Mouse (Mus musculus) embryonic facial prominence, embryonic 10.5 days (tissue): ENCODE results near the gene Fxyd4. TPM values are rescaled to one million over a fixed set of nuclear protein-coding genes. Genes with fewer than 3 reads are reported as not detected.

Experiments
- DNase-seq: peaks from one replicate; pipeline ENCODE4 v3.0.0-alpha.2; 2017; ENCODE audit warnings: low spot score
- H3K27ac ChIP-seq: fragments of 300-500 bp; sonication (generic); replicated peaks from 2 replicates; pipeline ENCODE4 v1.5.1; 2016; ENCODE audit warnings: mild to moderate bottlenecking
- H3K27me3 ChIP-seq: fragments of 300-500 bp; sonication (generic); replicated peaks from 2 replicates; pipeline ENCODE4 v1.6.1; 2016; ENCODE audit warnings: low read depth, mild to moderate bottlenecking; ENCODE audit not compliant: poor library complexity, severe bottlenecking
- H3K36me3 ChIP-seq: fragments of 300-500 bp; sonication (generic); replicated peaks from 2 replicates; pipeline ENCODE4 v1.6.1; 2016; ENCODE audit warnings: mild to moderate bottlenecking, moderate library complexity
- H3K4me1 ChIP-seq: fragments of 300-500 bp; sonication (generic); 2 replicates; pipeline ENCODE4 v1.6.1; 2016
- H3K4me3 ChIP-seq: fragments of 300-500 bp; sonication (generic); 2 replicates; pipeline ENCODE4 v1.5.1; 2016; ENCODE audit warnings: mild to moderate bottlenecking, moderate library complexity
- H3K9me3 ChIP-seq: fragments of 300-500 bp; sonication (generic); 2 replicates; pipeline ENCODE4 v1.6.1; 2016; ENCODE audit warnings: mild to moderate bottlenecking
- WGBS: fragments of 180-500 bp; shearing (Covaris S2); methylation state at CpG from one replicate; pipeline ENCODE4 v1.1.7; 2016; 5-methylcytosine and 5-hydroxymethylcytosine counted together
- polyA plus RNA-seq: library from polyadenylated mRNA; unstranded; fragments of >200 nt; fragmentation: Nextera tagmentation; extraction: Ambion mirVana; gene quantifications from 2 replicates; pipeline ENCODE4 v1.2.1, GENCODE M21; 2016

Gene Fxyd4
- polyA plus RNA-seq, 1 experiment from 2014 or later, result 2.5 TPM

DNA sequence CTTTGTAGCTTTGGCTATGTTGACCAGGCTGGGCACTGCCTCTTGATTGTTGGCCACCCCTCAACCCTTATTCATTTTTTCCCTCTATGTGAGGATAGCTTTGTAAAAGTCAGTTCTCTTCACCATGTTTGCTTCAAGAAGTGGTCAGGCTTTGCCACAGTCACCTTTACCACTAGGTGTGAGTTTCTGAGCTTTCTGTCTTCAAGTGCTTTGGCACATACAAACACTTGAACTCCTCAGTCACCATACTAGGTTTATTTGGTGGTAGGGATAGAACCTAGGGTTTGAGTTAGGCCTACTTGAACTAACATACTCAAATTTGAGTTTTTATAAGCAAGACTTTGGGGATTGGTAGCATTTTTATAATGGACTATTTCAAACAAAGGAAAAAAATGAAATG, 23.0 kb downstream of the Fxyd4 start:
- H3K27me3 ChIP-seq, result no peaks in the 10 kb centered on the region
- no peak for DNase-seq
- peaks cover 14% of the 10 kb centered on the region for H3K36me3 ChIP-seq
- no peak overlapping the region for H3K4me3 ChIP-seq
- H3K27ac ChIP-seq, result no peak overlapping the region
- peaks cover 42% of the 10 kb centered on the region for H3K4me1 ChIP-seq
- no peaks in the 10 kb centered on the region for H3K9me3 ChIP-seq

DNA sequence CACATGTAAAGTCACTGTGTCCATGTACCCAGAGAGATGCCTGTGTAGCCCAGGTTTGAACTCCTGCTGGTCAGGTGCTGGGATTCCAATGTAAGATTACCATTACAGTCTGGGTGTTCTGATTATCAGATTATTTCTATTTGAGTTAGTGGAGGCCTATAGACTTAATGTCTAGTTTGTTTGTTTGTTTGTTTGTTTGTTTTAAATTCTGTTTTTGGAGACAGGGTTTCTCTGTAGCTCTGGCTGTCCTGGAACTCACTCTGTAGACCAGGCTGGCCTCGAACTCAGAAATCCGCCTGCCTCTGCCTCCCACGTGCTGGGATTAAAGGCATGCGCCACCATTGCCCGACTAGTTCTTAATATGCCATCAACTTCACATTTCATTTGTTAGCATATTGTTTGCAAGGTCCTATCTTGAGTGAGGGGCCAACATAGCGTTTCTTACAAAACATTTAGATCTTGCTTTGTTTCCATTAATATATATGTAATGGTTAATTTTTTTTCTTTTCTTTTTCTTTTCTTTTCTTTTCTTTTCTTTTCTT, 27.3 kb downstream of the Fxyd4 start:
- Histone ChIP-seq H3K4me1 (peaks cover 30% of the 10 kb centered on the region), H3K36me3 (no peaks in the 10 kb centered on the region), H3K27me3 (no peaks in the 10 kb centered on the region), H3K4me3 (peak overlapping the region; percentile 100), H3K9me3 (no peaks in the 10 kb centered on the region), H3K27ac (no peak overlapping the region)
- DNase-seq, result no peak
- WGBS, result 84% methylated on average over 6 of the region's 6 CpGs

DNA sequence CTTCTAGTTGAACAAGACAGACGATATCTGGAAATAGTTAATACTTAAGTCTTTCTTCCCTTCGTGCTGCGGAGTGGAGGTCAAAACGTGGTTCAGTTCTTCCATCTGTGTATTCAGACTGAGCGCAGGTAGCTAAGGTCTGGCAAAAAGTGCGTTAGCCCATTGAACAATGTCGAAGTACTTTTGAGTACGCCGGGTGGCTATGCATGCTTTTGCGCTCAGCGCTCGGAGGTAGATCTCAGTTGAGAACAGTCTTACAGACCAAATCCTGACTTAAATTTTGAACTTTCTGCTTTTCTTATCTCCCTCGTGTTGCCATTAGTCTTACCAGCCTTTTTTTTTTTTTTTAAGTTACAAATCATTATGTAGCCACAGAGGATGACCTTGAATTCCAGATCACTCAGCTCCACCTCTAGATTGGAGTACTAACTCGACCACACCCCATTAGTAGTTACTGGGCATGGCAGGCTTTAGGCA, 29.0 kb downstream of the Fxyd4 start:
- peak overlapping the region; percentile 100 for H3K4me3 ChIP-seq
- H3K27ac ChIP-seq, result peak overlapping the region; percentile 98
- peaks cover 26% of the 10 kb centered on the region for H3K4me1 ChIP-seq
- 2% methylated on average over 14 of the region's 14 CpGs for WGBS
- H3K36me3 ChIP-seq, result no peaks in the 10 kb centered on the region
- H3K27me3 ChIP-seq, result no peaks in the 10 kb centered on the region
- no peaks in the 10 kb centered on the region for H3K9me3 ChIP-seq
- DNase-seq, result peak; percentile 25

DNA sequence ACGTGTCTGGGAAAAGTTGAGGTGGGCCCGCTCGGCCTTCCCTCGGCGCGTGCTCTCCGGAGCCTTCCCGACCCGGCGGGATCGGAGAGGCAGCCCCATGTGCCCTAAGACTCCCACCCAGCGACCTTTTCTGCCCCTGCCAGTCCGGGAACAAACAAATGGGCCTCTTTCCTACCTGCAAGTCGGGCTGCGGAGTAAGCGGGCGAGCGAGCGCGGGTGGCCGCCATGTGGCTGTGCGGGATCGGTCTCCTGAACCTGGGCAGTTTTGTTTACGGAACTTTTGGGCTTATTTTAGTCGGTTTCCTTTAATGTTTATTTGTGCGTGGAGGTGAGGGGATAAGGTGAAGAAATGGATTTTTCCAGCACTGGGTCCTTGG, 29.5 kb downstream of the Fxyd4 start:
- DNase-seq, result no peak
- peaks cover 24% of the 10 kb centered on the region for H3K4me1 ChIP-seq
- peak overlapping the region; percentile 98 for H3K27ac ChIP-seq
- 0% methylated on average over 26 of the region's 26 CpGs for WGBS
- H3K36me3 ChIP-seq, result no peaks in the 10 kb centered on the region
- H3K9me3 ChIP-seq, result no peaks in the 10 kb centered on the region
- no peaks in the 10 kb centered on the region for H3K27me3 ChIP-seq
- H3K4me3 ChIP-seq, result peak overlapping the region; percentile 100

DNA sequence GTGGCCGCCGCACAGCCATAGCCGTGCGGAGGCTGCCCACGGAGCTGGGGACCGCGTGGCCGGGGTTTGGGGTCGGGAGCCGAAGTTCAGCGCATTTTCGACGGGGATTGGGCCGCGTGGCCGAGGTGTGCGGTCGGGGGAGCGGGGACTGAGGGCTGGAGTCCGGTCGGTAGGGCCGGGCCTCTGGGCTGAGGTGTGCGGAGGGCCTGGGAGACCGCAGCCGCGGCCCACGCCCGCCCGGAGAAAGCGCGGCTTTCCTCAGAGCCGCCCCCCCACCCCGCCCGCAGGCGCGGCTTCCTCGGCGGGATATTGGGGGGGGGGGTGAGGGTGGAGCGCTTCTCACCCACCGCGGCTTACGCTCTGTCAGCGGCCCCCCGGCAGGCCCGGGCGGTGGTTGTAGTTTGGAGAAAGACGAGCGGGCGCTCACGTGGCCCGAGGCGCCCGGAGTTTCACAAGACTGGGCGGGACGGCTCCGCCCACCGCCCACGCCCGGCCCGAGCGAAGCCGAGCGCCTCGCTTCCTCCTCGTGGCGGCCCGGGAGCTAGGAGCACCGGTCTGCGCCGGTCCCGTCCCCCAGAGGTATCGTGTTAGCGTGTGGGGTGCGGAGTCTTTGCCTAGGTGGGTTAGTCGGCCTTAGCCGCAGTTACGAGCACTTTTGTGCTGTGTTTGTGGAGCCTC, 30.1 kb downstream of the Fxyd4 start:
- WGBS, result under 1% methylated on average over 77 of the region's 77 CpGs
- Histone ChIP-seq H3K27me3 (no peaks in the 10 kb centered on the region), H3K9me3 (no peaks in the 10 kb centered on the region)

DNA sequence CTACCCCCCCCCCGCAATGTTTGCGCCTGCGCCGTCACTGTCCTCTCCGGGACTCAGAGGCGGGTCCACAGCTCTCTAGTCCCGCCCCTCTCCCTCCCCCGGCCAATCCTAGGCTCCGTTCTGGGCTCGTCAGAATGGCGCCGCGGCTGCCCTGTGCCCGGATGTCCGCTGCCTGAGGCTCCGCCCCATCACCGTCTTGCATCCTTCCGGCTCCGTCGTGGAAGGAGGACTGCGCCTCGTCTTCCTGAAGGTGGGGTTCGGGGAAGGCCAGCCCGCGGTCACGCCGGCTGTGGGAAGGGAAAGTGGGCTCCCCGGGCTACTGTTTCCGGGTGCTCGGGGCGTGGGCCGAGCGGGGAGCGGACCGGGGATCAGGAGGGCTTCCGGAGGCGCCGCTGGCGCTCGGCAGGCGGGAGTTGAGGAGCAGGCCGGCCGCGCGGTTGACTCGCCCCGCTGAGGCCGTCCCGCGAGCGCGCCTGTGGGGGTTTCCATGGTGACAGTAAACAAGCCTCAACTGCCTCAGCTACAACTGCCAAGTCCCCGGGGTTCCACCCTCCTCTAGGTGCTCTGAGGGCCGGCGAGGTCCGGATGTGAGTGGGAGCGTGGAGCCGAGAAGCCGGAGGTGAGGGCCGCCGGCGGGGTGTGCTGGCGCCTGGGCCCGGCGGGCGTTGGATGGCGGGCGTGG, 30.8 kb downstream of the Fxyd4 start:
- Histone ChIP-seq H3K4me1 (peaks cover 24% of the 10 kb centered on the region), H3K27me3 (no peaks in the 10 kb centered on the region), H3K4me3 (peak overlapping the region; percentile 100), H3K27ac (peak overlapping the region; percentile 98), H3K9me3 (no peaks in the 10 kb centered on the region), H3K36me3 (no peaks in the 10 kb centered on the region)
- peak; percentile 99 for DNase-seq
- WGBS, result under 1% methylated on average over 68 of the region's 68 CpGs

More for the DNA sequence above, 30.1 kb downstream of the Fxyd4 start:
- H3K27ac ChIP-seq, result peak overlapping the region; percentile 98
- peaks cover 24% of the 10 kb centered on the region for H3K4me1 ChIP-seq
- peak overlapping the region; percentile 100 for H3K4me3 ChIP-seq
- no peaks in the 10 kb centered on the region for H3K36me3 ChIP-seq
- peak; percentile 91 for DNase-seq

DNA sequence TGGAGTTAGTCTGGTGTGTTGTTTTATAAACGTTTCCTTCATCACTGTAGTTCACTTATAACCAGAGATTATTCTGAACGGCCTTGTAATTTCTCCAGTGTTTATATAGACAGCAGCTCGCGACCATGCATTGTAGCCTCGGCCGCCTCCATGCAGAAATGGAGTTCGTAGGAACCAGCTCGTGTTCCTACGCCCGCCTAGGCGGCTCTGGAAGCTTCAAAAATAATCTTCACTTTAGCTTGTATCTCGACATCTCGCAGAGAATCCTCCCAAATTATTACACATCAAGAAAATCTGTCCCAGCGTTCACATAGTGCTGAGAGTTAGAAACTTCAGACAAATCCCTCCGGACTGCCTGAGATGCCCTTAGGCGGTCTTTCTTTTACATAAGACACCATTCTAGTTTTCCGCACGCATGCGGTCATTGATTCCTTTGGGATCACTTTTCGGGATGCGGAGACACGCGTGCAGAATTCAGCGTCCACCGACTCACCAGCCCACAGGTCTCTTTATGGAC, 31.4 kb downstream of the Fxyd4 start:
- Histone ChIP-seq H3K4me3 (peak overlapping the region; percentile 100), H3K4me1 (peaks cover 24% of the 10 kb centered on the region), H3K9me3 (no peaks in the 10 kb centered on the region), H3K27ac (peak overlapping the region; percentile 98), H3K27me3 (no peaks in the 10 kb centered on the region), H3K36me3 (no peaks in the 10 kb centered on the region)
- WGBS, result under 1% methylated on average over 25 of the region's 25 CpGs
- no peak for DNase-seq

DNA sequence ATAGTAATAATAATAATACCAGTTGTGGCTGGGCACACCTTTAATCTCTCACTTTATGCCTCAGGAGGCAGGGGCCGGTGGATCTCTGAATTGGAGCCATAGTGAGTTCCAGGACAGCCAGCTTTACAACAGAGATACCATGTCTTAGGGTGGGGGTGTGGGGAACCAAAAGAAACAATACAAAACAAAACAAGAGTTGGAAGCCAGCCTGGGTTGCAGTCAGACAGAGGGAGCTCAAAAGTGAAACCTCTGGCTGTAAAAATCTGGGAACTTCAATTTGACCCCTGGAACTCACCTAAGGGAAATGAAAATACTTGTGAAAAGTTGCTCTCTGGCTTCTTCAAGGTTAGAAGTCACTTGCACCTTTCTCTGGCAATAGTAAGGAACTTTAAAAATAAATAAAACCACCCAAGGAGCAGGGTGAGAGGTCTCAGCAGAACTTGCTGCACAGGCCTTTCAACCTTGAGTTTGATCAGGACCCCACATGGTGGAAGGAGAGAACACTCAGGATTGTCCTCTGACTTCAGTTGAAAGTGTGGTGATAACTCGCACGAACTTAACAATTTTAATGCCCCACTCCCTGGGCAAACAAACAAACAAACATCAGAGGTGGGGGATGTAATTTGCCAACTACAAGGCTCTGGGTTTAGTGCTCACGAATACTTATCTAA, 32.1 kb downstream of the Fxyd4 start:
- WGBS, result 38% methylated on average over 4 of the region's 4 CpGs

DNA sequence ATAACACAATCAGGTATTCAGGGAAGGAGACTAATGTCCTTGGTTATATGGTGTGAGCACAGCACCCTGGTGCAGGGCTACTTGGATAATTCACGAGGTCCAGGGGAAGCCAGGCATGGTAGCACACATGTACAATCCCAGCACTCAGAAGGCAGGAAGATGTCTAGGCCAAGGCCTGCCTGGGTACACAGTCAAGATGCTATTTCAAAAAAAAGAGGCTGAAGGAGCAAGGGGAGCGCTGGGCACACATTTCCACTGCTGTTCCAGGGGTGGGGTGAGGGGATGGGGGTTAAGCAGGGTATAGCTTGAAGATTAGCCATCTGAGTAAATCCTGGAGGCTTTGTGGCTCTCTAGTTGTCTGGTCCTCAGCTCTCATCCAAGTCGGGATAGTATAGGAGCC, 33.7 kb downstream of the Fxyd4 start:
- Histone ChIP-seq H3K4me1 (peaks cover 12% of the 10 kb centered on the region), H3K27ac (no peak overlapping the region), H3K9me3 (no peaks in the 10 kb centered on the region), H3K27me3 (no peaks in the 10 kb centered on the region), H3K4me3 (no peak overlapping the region), H3K36me3 (no peaks in the 10 kb centered on the region)
- DNase-seq, result no peak
- WGBS, result 78% methylated on average over 3 of the region's 3 CpGs

More for the DNA sequence above, 32.1 kb downstream of the Fxyd4 start:
- Histone ChIP-seq H3K4me3 (peak overlapping the region; percentile 100), H3K9me3 (no peaks in the 10 kb centered on the region), H3K27ac (peak overlapping the region; percentile 98), H3K27me3 (no peaks in the 10 kb centered on the region), H3K4me1 (peaks cover 24% of the 10 kb centered on the region), H3K36me3 (no peaks in the 10 kb centered on the region)
- peak; percentile 29 for DNase-seq

DNA sequence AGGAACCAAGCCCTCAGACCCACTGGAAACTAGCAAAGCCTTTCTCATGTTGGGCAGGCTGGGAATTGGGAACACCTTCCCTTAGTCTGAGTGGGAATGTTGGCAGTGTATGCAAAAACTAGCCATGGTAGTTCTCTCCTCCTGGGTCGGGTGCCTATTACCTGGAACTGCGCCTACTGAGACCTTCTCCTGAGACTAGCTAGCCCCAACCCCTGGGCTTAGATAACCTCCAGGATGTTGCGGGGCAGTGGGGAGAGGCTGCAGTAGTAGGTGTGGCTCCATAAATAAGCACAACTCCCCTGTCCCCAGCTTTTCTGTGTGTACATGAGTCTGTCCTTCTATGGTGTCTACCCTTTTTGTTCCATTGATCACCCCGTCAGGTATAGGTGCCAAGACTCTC, 34.9 kb downstream of the Fxyd4 start:
- Histone ChIP-seq H3K36me3 (no peaks in the 10 kb centered on the region), H3K4me3 (no peak overlapping the region), H3K9me3 (no peaks in the 10 kb centered on the region), H3K4me1 (peaks cover 7% of the 10 kb centered on the region), H3K27me3 (no peaks in the 10 kb centered on the region), H3K27ac (no peak overlapping the region)
- DNase-seq, result no peak
- 79% methylated on average over 4 of the region's 4 CpGs for WGBS

DNA sequence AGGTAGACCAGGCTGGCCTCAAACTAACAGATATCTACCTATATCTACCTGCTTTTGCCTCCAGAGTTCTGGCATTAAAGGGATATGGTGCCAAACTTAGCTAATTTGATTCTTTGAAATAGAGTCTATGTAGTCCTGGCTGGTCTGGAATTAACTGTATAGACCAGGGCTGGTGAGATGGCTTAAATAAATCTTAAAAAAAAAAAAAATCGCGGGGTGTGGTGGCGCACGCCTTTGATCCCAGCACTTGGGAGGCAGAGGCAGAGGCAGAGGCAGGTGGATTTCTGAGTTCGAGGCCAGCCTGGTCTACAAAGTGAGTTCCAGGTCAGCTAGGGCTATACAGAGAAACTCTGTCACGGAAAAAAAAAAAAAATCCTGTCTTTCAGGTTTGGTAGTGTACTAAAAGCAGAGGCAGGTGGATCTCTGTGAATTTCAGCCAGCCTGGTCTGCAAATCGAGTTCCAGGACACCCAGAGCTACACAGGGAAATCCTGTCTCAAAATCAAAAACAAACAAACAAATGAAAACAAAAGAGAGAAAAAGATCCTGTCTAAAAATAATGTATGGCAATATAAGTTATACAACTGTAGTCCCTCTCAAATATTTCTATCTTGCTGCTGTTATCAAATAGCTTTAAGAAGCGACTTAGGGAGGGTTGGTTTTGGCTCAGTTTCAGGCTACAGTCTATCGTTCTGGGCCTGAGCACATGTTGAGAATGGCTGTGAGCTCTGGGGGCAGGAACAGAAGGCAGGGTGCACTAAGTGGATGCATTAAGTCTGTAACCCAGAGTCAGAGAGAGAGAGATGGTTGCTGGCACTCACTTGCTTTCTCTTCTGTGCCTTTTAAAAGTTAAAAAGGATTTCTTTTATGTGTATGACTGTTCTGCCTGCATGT, 35.7 kb downstream of the Fxyd4 start:
- no peaks in the 10 kb centered on the region for H3K36me3 ChIP-seq
- H3K27ac ChIP-seq, result no peak overlapping the region
- no peak for DNase-seq
- WGBS, result 78% methylated on average over 9 of the region's 9 CpGs
- H3K9me3 ChIP-seq, result no peaks in the 10 kb centered on the region
- H3K4me1 ChIP-seq, result peaks cover 7% of the 10 kb centered on the region
- no peaks in the 10 kb centered on the region for H3K27me3 ChIP-seq
- H3K4me3 ChIP-seq, result no peak overlapping the region
